18 mouse cellular contexts compared by ENCODE assay signal in the genomic region with DNA sequence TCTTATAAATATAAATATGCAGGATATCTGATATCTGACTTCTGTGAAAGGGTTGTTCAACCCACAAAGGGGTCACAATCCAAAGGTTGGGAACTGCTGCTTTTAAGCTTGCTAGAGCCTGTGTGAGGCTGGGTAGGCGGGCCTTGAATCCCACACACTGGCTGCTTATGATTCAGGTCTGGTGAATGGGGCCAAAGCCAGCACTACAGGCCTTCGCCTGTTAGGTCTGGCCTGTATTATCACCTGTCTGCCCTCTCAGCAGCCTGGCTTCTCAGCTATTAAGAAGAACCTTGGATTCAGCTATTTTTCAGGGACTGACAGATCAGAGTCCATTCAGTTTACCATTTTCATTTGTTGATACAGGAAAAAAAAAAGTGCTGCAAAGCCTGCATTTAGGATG. TPM values are rescaled to one million over a fixed set of nuclear protein-coding genes. Genes with fewer than 3 reads are reported as not detected.
A peak's percentile ranks its signal among the peaks of the same experiment; 100 is the strongest.
DNase-seq lines count a peak whose midpoint lies in the region; ATAC-seq and TF ChIP-seq lines count a peak whose summit lies in the region.
"Had no signal": no experiment of that assay in that cellular context is flagged by ENCODE, and none has a peak within 500 bp of the region (broad histone marks: within the 10 kb centered on the region; RNA-seq: fewer than 3 reads in every experiment).

No protein-coding gene starts in this region.

- no peak overlapping the region for H3K4me3 ChIP-seq in kidney, adult 2 months (ENCODE audit: insufficient read depth, low read depth, low read length)
- H3K4me3 ChIP-seq in kidney, embryonic 16.5 days (ENCODE audit: low read length): no peak overlapping the region
- H3K4me3 ChIP-seq: erythroblast, embryonic 14.5 days; forebrain, embryonic 15.5 days; liver, embryonic 15.5 days had no signal

- no peak overlapping the region for H3K4me2 ChIP-seq in kidney, embryonic 16.5 days (replicated peaks; ENCODE audit: low read depth, low read length)
- H3K4me2 ChIP-seq: forebrain, embryonic 15.5 days; heart, embryonic 11.5 days; liver, embryonic 15.5 days had no signal

- 0 out of 2 replicates have a peak, but pooled peaks cover 3% of the 10 kb centered on the region for H3K4me1 ChIP-seq in kidney, adult 2 months (ENCODE audit: control insufficient read depth, insufficient read depth, low read length)
- no peaks in the 10 kb centered on the region for H3K4me1 ChIP-seq in kidney, embryonic 16.5 days (ENCODE audit: insufficient read depth, low read length)
- H3K4me1 ChIP-seq: forebrain, embryonic 15.5 days; liver, embryonic 15.5 days had no signal

- DNase-seq in cerebellum, postnatal 14 days: peak; percentile 32 to 52
- no peak for DNase-seq in cerebellum, adult 8-10 months
- DNase-seq in kidney, adult 2 months: peak; percentile 44
- DNase-seq in NIH3T3 (ENCODE audit: low read depth): peak; percentile 27
- peak; percentile 19 for DNase-seq in kidney, postnatal 10 days
- no peak for DNase-seq in thymus, postnatal 14 days
- DNase-seq: adrenal gland, postnatal 25 days; embryo, embryonic 11 days; heart, postnatal 36 days; lung, postnatal 14 days; retina, postnatal 1 day had no signal

- no peak for TF ChIP-seq POLR2A in kidney, adult 2 months (IDR thresholded peaks at IDR 0.05; ENCODE audit: low read depth, low read length)

- 65% methylated on average over 2 of the region's 2 CpGs for WGBS in kidney, adult 2 months
- 83% methylated on average over 2 of the region's 2 CpGs for WGBS in kidney, embryonic 16.5 days

- no peak overlapping the region for H3K9ac ChIP-seq in kidney, embryonic 16.5 days (replicated peaks; ENCODE audit: low read length)
- H3K9ac ChIP-seq: forebrain, embryonic 15.5 days; liver, embryonic 15.5 days had no signal

- H3K36me3 ChIP-seq in kidney, adult 2 months (ENCODE audit: control insufficient read depth, insufficient read depth, low read length): no peaks in the 10 kb centered on the region
- H3K36me3 ChIP-seq in kidney, embryonic 16.5 days (ENCODE audit: insufficient read depth, low read length): no peaks in the 10 kb centered on the region
- H3K36me3 ChIP-seq: forebrain, embryonic 15.5 days; liver, embryonic 15.5 days had no signal

- ATAC-seq in kidney, embryonic 16.5 days (ENCODE audit: low FRiP score, low TSS enrichment): no peak
- ATAC-seq: forebrain, embryonic 15.5 days; inflammation-experienced regulatory T-cells, adult 6 months; midbrain, embryonic 16.5 days had no signal

- no peaks in the 10 kb centered on the region for H3K27me3 ChIP-seq in kidney, adult 2 months (replicated peaks; ENCODE audit: control insufficient read depth, insufficient read depth, low read length)
- no peaks in the 10 kb centered on the region for H3K27me3 ChIP-seq in kidney, embryonic 16.5 days (ENCODE audit: insufficient read depth, low read length)
- H3K27me3 ChIP-seq: forebrain, embryonic 15.5 days; liver, embryonic 15.5 days had no signal

- no peaks in the 10 kb centered on the region for H3K9me3 ChIP-seq in kidney, embryonic 16.5 days (ENCODE audit: low read length)
- H3K9me3 ChIP-seq: forebrain, embryonic 15.5 days; liver, embryonic 15.5 days had no signal

- 0 out of 2 replicates have a peak overlapping the region, but pooled peaks have one; percentile 16 for H3K27ac ChIP-seq in kidney, adult 2 months (ENCODE audit: insufficient read depth, low read depth, low read length)
- no peak overlapping the region for H3K27ac ChIP-seq in kidney, embryonic 16.5 days (ENCODE audit: low read length)
- H3K27ac ChIP-seq: forebrain, embryonic 15.5 days; liver, embryonic 15.5 days had no signal

- no peak for TF ChIP-seq CTCF in kidney, adult 2 months (conservative IDR thresholded peaks at IDR 0.05; ENCODE audit: insufficient read depth, insufficient read length, low read depth, low read length)

RNA-seq across cellular contexts. Expression of gene Relt, which starts 57.9 kb away (rescaled TPM):
- 1.5 and 3.8 TPM in 2 replicates for polyA plus RNA-seq in kidney, adult 2 months (2012; rRNA removed)
- 3.8 and 4.8 TPM in 2 replicates for polyA plus RNA-seq in kidney, embryonic 16.5 days (2015; fragmentation: Nextera tagmentation; extraction: Ambion mirVana)

Comparison
In these comparisons a context has a peak if more than half of its experiments do, and no peak if none do; other contexts are left out.
1. DNase-seq: peak in cerebellum, postnatal 14 days (2 of 2), kidney, adult 2 months (single experiment), NIH3T3 (single experiment) and kidney, postnatal 10 days (single experiment); none in cerebellum, adult 8-10 months (single experiment) and thymus, postnatal 14 days (single experiment).